Mouse (Mus musculus) naive thymus-derived CD4-positive, alpha-beta T cell, adult 5 months (primary cell): ENCODE data around the gene Zfp760. TPM values are rescaled to one million over a fixed set of nuclear protein-coding genes. Genes with fewer than 3 reads are reported as not detected.

ENCODE experiments used
- polyA plus RNA-seq: library from polyadenylated mRNA; unstranded; fragments of 100-300 nt; shearing (Covaris generic); gene quantifications from one replicate; pipeline ENCODE4 v1.2.1, GENCODE M21; 2017

Zfp760 gene
- 0.56 TPM for polyA plus RNA-seq

DNA sequence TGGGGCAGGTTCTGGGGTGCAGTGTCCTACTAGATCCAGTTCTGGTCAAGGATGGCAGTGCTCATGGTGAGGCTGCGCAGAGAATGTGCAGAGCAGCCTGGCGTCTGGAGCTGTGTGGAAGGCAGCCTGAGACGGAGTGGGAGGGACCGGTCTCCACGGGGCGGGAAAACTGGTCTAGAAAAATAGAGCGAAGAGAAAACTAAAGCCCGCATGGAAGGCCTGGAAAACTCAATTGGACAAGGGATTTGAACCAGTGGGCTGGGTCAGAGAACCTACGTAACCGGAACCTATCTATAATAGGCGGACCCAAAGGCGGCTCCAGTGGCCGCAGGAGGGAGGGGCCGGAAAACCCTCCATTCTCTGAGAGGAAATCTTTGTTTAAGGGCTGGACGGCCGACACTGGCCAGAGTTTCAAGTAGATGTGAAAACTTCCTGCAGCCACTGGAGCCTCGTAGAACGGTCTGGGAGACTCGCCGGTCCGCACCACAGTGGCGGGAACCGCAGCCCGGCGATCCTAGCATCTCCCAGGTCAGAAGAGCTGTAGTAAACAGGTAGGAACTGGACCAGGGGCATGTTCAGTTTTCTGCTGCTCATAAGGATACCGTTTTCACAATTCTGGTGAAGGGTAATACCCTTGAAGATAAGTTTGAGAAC lies at the start of gene Zfp760:
Gene Zfp760, plus strand, starts transcription at position 399 of the 654 bp plus-strand sequence.

DNA sequence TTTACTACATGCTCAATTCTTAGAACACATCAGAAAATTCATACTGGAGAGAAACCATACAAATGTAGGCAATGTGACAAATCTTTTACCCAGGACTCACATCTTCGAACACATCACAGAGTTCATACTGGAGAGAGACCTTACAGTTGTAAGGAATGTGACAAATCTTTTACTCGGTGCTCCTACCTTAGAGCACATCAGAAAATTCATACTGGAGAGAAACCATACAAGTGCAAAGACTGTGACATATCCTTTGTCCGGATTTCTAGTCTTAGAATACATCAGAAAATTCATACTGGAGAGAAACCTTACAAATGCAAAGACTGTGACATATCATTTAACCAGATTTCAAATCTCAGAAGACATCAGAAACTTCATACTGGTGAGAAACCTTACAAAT lies 16.0 kb upstream of the Zfp760 start, which contains the start of gene Gm10226:
Gene Gm10226, plus strand, starts transcription at position 301 of the 400 bp plus-strand sequence.

DNA sequence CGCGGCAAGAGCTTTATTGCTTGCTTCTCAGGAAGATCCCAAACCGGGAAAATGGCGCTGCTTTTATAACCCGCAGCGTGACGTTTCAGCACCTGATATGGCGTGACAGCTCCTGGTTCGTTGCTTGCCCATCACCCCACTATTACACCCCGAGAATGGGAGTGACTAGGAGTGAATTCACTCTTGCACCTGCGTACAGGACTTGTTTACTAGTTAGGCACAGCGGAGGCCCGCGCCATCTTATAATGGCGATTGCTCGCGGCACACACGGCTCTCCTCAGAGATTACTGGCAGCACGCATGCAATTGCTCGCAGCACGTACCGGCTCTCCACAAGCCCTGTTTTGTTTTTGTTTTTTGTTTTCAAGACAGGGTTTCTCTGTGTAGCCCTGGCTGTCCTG lies 23.0 kb downstream of the Zfp760 start, which contains the start of gene Zfp229:
Gene Zfp229, plus strand, starts transcription at position 301 of the 400 bp plus-strand sequence.

Other genes with a start within 250 kb of the Zfp760 start
- gene Zfp53, start 218.7 kb upstream of the Zfp760 start, polyA plus RNA-seq: 79.1 TPM
- gene Zfp52, start 172.2 kb upstream of the Zfp760 start, polyA plus RNA-seq: 9.0 TPM
- gene Zfp948, start 140.7 kb upstream of the Zfp760 start, polyA plus RNA-seq: 0.56 TPM
- 4.0 TPM for gene Zfp983, start 57.1 kb upstream of the Zfp760 start, polyA plus RNA-seq
- 6.8 TPM for gene Gm10226, start 15.9 kb upstream of the Zfp760 start, polyA plus RNA-seq
- gene Zfp229, start 23.1 kb downstream of the Zfp760 start, polyA plus RNA-seq: 0.40 TPM
- 0.32 TPM for gene Zfp820, start 138.0 kb downstream of the Zfp760 start, polyA plus RNA-seq
- 8.0 TPM for gene Zfp995, start 202.2 kb downstream of the Zfp760 start, polyA plus RNA-seq